Mouse (Mus musculus): Measurements from ENCODE around the gene Gm10647. TPM values are rescaled to one million over a fixed set of nuclear protein-coding genes. Genes with fewer than 3 reads are reported as not detected.
A peak's percentile ranks its signal among the peaks of the same experiment; 100 is the strongest.
"Not testable (repeated sequence)": the region's sequence is repeated elsewhere in the genome, so short reads cannot be mapped to it uniquely, and the experiment has no call there.

Gene Gm10647
- under 1 TPM; 0.13 to 0.44 TPM for total RNA-seq (2021)
- long read RNA-seq, experiment 1 = 0 reads
- long read RNA-seq, experiment 2 = 0 reads

GRCm38 (mm10) chr9:66796739-66797138, at the start of gene Gm10647:
Gm10647 (plus strand) TSS chr9:66797039.
- no peak for DNase-seq (ENCODE audit: low spot score in 2 of 2)

DNA sequence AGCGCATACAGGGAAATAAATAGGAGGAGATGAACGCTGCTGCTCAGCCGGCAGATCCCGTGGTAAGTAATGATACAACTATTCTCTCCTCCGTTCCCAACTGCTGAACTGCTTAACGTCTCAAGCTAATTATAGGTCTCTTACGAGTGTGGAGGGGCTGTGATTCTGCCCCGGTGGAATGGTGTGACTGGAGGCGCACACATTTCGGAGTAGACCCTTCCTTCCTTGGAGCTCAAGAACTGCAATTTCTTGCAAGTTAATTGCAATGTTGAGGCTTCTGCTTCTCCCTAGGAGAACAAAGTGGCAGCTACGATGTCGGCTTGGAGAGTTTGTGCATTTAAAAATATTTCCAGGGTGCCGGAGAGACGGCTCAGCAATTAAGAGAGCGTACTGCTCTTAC, 48.4 kb upstream of the Gm10647 start:
- DNase-seq (ENCODE audit: low spot score in 2 of 2) = no peak

DNA sequence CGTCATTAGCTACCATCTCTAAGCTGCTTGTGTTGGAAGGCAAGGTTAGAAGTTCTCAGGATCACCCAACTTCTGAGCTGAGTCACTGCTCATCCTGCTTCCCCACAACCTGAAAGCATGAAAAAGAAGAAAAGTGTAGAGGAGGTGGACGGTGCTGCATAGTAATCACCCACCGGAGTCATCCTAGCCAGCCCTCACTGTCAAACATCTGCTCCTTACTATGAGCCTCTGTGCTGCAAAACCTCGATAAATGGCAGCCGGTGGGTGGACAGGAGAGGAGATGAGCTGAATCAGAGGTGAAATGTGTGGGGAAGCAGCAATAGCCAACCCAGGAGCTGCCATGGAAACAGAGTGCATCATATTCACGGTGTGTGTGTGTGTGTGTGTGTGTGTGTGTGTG, 44.0 kb upstream of the Gm10647 start:
- DNase-seq (ENCODE audit: low spot score in 2 of 2) = no peak

- no peak for DNase-seq (ENCODE audit: low spot score in 2 of 2)
Measured at GRCm38 (mm10) chr9:66760991-66761390, 35.8 kb upstream of the Gm10647 start.

- DNase-seq (ENCODE audit: low spot score in 2 of 2) = no peak
Measured at GRCm38 (mm10) chr9:66768721-66769120, 28.1 kb upstream of the Gm10647 start.

GRCm38 (mm10) chr9:66769275-66769674, 27.6 kb upstream of the Gm10647 start:
- DNase-seq (ENCODE audit: low spot score in 2 of 2) = no peak

- no peak for DNase-seq (ENCODE audit: low spot score in 2 of 2)
Measured at GRCm38 (mm10) chr9:66770701-66771100, 26.1 kb upstream of the Gm10647 start.

- not testable (repeated sequence) for DNase-seq (ENCODE audit: low spot score in 2 of 2)
Measured at GRCm38 (mm10) chr9:66784552-66784951, 12.3 kb upstream of the Gm10647 start.

GRCm38 (mm10) chr9:66787821-66788220, 9.0 kb upstream of the Gm10647 start:
- no peak for DNase-seq (ENCODE audit: low spot score in 2 of 2)

- DNase-seq (ENCODE audit: low spot score in 2 of 2) = no peak
Measured at GRCm38 (mm10) chr9:66794629-66795463, 2.0 kb upstream of the Gm10647 start.

DNA sequence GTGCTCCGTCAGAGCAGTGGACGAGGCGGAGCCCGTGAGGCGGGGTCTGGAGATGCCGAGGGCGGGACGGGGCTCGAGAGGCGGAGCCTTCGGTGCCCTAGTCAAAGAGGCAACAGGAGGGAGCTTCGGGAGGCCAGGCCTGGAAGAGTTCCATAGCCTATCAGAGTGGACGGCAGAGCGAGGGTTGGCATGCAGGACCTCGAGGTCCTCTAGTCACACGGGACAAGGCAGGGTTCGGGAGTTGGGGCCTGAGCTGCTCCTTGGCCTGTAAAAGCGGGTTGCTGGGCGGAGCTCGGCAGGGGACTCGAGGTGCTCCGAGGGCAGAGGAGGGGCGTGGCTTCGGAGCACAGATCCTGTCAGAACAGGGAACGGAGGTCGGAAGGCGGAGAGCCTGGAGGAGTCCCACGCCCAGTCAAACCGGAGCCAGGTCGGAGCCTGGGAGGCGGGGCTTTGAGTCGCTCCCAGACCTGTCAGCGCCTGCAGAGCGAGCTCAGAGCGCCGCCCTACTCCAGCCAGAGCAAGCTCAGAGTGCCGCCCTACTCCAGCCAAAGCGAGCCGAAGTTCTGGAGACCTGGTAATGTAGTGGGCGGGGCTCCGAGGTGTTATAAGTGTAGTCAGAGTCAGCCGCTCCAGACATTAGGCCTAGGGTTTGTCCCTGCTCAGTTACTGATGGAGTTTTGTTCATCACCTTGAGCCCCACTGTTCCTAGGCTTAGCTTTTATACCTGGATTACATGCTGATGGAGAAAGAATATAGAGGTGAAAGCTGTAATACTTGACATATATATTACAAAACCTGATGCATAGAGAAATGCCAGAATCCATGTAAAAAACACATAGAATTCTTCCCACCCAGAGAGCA, 1.1 kb upstream of the Gm10647 start, which contains the start of gene Aph1b:
Gene Aph1b, minus strand, starts transcription at position 27 of the 861 bp plus-strand sequence.
- DNase-seq (ENCODE audit: low spot score in 2 of 2) = peak; percentile 84 to 95

- no peak for DNase-seq (ENCODE audit: low spot score in 2 of 2)
Measured at GRCm38 (mm10) chr9:66801947-66802346, 5.1 kb downstream of the Gm10647 start.

DNA sequence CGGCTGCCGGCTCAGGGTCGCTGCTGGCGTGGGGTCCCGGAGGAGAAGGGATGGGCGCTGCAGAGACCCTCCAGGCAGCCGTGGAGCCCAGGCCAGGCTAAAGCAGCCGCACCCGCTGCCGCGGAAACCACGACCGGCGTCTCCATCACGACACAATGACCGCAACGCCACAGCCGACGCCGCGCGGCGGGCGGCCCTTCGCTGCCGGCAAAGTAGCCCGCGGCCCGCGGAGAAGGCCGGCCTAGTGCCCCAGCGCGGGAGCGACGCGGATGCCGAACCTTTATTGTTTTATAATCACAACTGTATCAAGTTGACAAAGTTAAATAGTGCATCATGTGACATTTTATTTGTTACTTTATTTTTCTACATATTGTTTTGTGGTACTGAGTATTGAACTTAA, 9.1 kb downstream of the Gm10647 start:
- DNase-seq (ENCODE audit: low spot score in 2 of 2) = not testable (repeated sequence)

- no peak for DNase-seq (ENCODE audit: low spot score in 2 of 2)
Measured at GRCm38 (mm10) chr9:66813392-66813791, 16.6 kb downstream of the Gm10647 start.

GRCm38 (mm10) chr9:66820996-66821395, 24.2 kb downstream of the Gm10647 start:
- no peak for DNase-seq (ENCODE audit: low spot score in 2 of 2)

- DNase-seq (ENCODE audit: low spot score in 2 of 2) = not testable (repeated sequence)
Measured at GRCm38 (mm10) chr9:66822255-66822654, 25.4 kb downstream of the Gm10647 start.

GRCm38 (mm10) chr9:66825990-66826389, 29.2 kb downstream of the Gm10647 start:
- DNase-seq (ENCODE audit: low spot score in 2 of 2) = no peak

GRCm38 (mm10) chr9:66832366-66832908, 35.6 kb downstream of the Gm10647 start:
- no peak for DNase-seq (ENCODE audit: low spot score in 2 of 2)

GRCm38 (mm10) chr9:66833851-66834250, 37.0 kb downstream of the Gm10647 start:
- peak in 1 of 2 experiments; percentile 10 for DNase-seq (ENCODE audit: low spot score in 2 of 2)

- peak; percentile 93 to 97 for DNase-seq (ENCODE audit: low spot score in 2 of 2)
Measured at GRCm38 (mm10) chr9:66834318-66835096, 37.7 kb downstream of the Gm10647 start, which contains the start of gene Aph1c. Aph1c (minus strand) TSS chr9:66834726.

GRCm38 (mm10) chr9:66835097-66835480, 38.2 kb downstream of the Gm10647 start:
- peak in 1 of 2 experiments; percentile 39 for DNase-seq (ENCODE audit: low spot score in 2 of 2)
